Mouse (Mus musculus) spleen, postnatal 4 days (tissue): ENCODE measurements around the gene Adgrl3.

Experiments used
- DNase-seq, 2 experiments: peaks; one replicate each; pipeline ENCODE4 v3.0.0; 2022; ENCODE audit warnings: low spot score in 2 of 2

The Adgrl3 gene

GRCm38 (mm10) chr5:81076377-81076776 is 56.4 kb downstream of the Adgrl3 start:
- no peak for DNase-seq

DNA sequence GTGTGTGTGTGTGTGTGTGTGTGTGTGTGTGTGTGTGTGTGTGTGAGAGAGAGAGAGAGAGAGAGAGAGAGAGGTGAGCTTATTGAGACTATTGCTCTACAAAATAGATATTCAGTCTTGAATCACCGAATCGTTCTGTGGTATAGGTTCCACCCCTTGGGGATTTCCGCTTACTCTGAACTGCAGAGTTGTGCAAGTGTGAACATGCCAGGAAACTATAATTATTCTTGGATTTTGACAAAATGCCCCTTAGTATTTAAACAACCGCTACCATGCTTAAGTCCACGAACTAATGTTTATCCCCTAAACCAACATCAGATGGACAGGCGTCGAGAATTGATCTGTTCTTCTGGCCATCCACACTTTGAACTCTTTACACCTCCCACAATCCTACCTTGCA is 57.1 kb downstream of the Adgrl3 start:
- no peak for DNase-seq

- no peak for DNase-seq
These were observed 58.1 kb downstream of the Adgrl3 start for GRCm38 (mm10) chr5:81077990-81078389.

- DNase-seq, result no peak
These were observed 63.9 kb downstream of the Adgrl3 start for GRCm38 (mm10) chr5:81083698-81084360.

DNA sequence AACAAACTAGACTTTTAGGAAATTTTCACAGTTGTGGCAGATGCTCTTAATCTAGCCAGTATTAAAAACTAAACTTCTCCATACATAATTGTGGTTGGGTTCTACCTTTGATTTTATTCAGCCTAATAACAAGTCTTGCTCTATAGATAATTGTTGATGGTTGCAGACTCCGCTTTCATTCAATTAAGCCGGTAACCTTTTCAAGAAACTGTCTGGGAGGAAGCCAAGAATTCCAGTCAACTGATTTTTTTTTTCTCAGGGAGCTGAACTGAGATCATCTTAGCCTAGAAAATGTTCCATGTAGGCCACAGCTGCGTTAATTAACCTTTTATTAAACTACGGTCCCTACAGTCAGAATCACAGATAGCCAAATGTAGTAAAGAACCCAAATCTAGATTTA is 65.2 kb downstream of the Adgrl3 start:
- no peak for DNase-seq

GRCm38 (mm10) chr5:81088667-81089066 is 68.7 kb downstream of the Adgrl3 start:
- DNase-seq, result no peak

DNA sequence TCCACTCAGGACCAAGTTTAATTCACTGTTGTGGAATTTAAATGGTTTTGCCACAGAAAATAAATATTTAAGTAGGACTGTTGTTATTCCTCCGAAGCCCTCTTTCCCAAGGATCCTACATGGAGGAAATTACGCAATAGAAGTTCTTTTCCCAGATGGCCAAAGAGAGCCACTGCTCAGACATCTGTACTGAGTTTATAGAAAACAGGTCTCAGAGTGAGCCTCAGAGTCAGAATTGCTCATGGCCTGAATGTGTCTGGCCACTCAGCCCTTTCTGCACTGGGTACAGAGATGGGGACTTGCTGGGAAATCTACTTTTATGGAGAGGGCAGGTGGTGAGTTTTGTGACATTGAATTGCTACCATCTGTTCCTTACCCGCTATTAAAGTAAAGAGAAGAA is 74.7 kb downstream of the Adgrl3 start:
- no peak for DNase-seq

DNA sequence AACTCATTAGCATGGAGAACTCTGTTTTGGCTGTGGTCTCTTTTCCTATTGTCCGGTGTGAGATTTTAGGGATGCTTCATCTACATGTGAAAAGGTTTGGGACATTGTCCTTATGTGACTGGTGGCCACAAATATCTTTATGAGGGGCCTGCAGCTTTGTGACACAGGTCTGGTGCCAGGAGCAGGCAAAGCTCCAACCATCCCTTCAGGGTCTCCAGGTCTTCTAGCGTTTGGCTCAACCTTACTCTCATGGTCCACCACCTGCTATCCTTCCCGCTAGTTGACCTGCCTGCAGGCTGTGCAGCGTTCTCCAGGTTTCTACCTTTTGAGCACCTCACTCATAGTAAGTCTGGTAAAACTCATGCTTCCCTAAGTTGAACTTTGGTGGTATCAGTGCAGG is 77.2 kb downstream of the Adgrl3 start:
- no peak for DNase-seq

- no peak for DNase-seq
These were observed 87.5 kb downstream of the Adgrl3 start for GRCm38 (mm10) chr5:81107431-81107830.

- no peak for DNase-seq
These were observed 104.5 kb downstream of the Adgrl3 start for GRCm38 (mm10) chr5:81124483-81124882.

DNA sequence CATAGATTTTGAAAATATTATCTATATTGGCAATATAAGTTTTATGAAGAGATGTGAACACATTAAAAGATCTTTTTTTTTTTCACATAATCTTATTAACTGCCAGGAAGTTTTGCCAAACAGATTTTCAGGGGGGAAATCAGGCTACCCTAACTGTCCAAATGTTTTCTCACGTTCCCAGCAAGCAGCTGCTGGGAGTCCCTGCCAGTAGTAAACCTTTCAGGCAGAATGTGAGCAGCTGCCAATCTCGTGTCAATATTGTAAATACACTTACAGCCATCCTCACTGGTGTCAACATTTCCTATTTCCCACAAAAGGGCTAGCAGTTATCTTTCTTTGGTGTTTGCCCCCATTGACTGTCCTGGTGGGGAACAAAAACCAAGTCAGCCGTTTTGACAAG is 107.7 kb downstream of the Adgrl3 start:
- DNase-seq, result no peak

GRCm38 (mm10) chr5:81136394-81136793 is 116.5 kb downstream of the Adgrl3 start:
- DNase-seq, result no peak

DNA sequence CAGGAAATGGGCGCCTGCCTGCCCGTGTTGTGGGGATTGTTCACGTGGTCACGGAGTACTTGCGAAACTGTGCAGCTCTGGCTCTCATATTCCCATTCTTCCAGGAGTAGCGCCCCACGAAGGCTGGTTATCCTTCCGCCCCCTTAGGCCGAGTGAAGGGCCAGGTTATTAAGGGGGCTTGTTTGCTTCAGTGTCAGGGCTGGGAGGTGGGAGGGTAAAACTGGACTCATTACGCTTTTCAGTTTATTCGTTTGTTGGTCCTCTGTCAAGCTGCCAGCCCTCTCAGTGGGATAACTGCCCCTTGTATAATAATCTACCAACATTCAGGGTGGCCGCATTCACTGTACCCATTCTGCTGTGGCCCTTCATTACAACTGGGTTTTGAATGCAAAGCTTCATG is 135.9 kb downstream of the Adgrl3 start:
- DNase-seq, result no peak

DNA sequence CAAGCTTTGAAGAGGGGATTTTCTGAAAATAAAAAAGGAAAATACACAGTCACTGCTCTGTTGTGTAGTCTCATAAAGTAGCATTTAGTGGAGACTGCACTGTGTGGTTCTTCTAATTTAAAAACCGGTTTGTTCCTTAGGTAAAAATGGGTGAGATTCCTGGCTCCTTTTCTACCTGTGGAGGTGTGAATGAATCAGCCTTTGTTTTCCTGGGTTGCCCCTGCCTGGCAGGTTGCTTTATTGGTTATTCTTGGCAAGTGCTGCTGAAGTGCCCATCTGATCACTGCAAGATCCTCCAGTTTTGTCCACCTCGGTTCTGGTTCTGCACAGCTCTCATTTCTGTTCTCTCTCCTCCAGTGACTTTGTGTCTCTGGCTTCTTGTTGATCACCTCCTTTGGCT is 136.3 kb downstream of the Adgrl3 start:
- DNase-seq, result no peak

GRCm38 (mm10) chr5:81156796-81157195 is 136.9 kb downstream of the Adgrl3 start:
- DNase-seq, result no peak

GRCm38 (mm10) chr5:81159013-81159412 is 139.1 kb downstream of the Adgrl3 start:
- DNase-seq, result no peak

- no peak for DNase-seq
These were observed 140.5 kb downstream of the Adgrl3 start for GRCm38 (mm10) chr5:81160431-81160830.

GRCm38 (mm10) chr5:81188871-81189485 is 169.0 kb downstream of the Adgrl3 start:
- DNase-seq, result no peak

- DNase-seq, result no peak
These were observed 180.4 kb downstream of the Adgrl3 start for GRCm38 (mm10) chr5:81200354-81200753.

DNA sequence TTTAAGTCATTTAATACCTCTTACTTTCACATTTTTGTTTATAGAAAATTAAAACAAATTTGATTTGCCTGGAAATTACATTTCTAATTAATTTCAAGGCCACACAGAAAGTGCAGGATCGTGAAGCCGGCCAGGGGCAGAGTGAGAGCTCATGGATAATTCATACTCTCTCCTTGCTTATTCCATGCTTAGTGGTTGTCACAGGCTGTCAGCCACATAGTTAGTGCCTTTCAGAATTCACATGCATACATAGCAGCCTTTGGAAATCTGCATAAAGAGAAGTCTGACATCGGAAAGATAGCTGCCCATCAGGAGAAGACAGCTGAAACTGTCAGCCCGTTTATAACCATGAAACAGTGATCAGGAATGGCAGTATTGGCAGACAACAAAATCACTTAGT is 181.9 kb downstream of the Adgrl3 start:
- no peak for DNase-seq

DNA sequence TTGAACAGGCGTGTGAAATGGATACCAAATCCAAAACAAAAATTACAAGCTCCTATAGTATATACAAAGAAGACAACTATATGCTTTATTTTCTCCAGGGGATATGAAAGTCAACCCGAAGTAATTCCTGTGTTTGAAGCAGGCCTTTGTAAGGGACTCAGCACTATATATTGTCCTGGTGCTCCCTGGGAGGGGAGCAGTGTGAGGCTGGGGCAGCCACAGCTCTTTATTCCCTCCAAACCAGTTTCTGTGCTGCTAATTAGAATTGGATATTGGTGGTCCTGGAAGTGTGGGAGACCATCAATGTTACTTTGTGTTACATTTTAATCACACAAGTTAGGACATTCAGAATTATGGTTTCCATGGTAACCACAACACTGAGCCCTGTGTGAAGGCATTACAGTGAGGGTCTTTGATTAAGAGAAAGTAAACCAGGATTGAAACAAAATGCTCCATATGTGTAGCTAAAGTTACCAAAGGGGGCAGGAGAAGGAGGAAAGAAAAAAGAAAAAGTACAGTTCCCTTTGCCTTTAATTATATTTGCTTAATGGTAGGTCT is 198.6 kb downstream of the Adgrl3 start:
- no peak for DNase-seq

- no peak for DNase-seq
These were observed 204.5 kb downstream of the Adgrl3 start for GRCm38 (mm10) chr5:81224465-81224864.

DNA sequence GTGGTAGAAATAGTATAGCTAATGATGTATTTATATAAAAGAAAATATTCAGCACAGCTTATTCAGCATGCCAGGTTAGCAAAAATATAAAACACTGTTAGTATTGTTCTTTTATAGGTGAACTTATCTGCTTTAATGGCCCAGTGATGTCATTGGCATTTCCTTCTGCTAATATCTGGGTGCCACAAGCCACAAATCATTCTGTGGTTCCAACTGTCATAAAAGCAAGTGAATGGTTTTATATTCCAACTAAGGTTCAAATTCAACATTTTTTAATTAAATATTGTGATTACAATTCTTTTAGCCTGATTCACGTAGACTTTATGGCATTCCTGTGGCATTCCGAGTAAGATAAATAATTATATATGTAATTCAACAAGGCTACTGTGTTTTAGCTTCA is 205.5 kb downstream of the Adgrl3 start:
- no peak for DNase-seq

- no peak for DNase-seq
These were observed 207.3 kb downstream of the Adgrl3 start for GRCm38 (mm10) chr5:81227256-81227655.
